Mouse (Mus musculus) neural tube, embryonic 14.5 days (tissue): Measurements from ENCODE around the gene Aars2. TPM values are rescaled to one million over a fixed set of nuclear protein-coding genes. Genes with fewer than 3 reads are reported as not detected.

Experiments
- ATAC-seq: fragments of 200-750 bp; cut with Nextera tagmentation; 2 replicates; pipeline ENCODE4 v1.8.0; 2017; ENCODE audit warnings: low read depth, mild to moderate bottlenecking, moderate TSS enrichment, moderate library complexity
- H3K27ac ChIP-seq: fragments of 300-500 bp; sonication (generic); 2 replicates; pipeline ENCODE4 v1.5.1; 2014; ENCODE audit warnings: low read depth, mild to moderate bottlenecking, control low read depth, low read length, moderate library complexity, mixed read lengths
- H3K27me3 ChIP-seq: fragments of 300-500 bp; sonication (generic); 2 replicates; pipeline ENCODE4 v1.6.1; 2014; ENCODE audit warnings: low read length; ENCODE audit not compliant: control insufficient read depth, insufficient read depth
- H3K36me3 ChIP-seq: fragments of 300-500 bp; sonication (generic); 2 replicates; pipeline ENCODE4 v1.6.1; 2014; ENCODE audit warnings: low read length, mixed read lengths; ENCODE audit not compliant: control insufficient read depth, insufficient read depth
- H3K4me1 ChIP-seq: fragments of 300-500 bp; sonication (generic); 2 replicates; pipeline ENCODE4 v1.6.1; 2014; ENCODE audit warnings: low read length; ENCODE audit not compliant: control insufficient read depth, insufficient read depth
- H3K4me2 ChIP-seq: fragments of 300-500 bp; sonication (generic); 2 replicates; pipeline ENCODE4 v1.6.1; 2014; ENCODE audit warnings: mild to moderate bottlenecking, low read depth, low read length, control low read depth
- H3K4me3 ChIP-seq: fragments of 300-500 bp; sonication (generic); 2 replicates; pipeline ENCODE4 v1.5.1; 2014; ENCODE audit warnings: low read depth, low read length, control low read depth, mixed read lengths
- H3K9ac ChIP-seq: fragments of 300-500 bp; sonication (generic); replicated peaks from 2 replicates; pipeline ENCODE4 v1.6.1; 2014; ENCODE audit warnings: low read depth, mild to moderate bottlenecking, control low read depth, low read length, mixed read lengths
- H3K9me3 ChIP-seq: fragments of 300-500 bp; sonication (generic); 2 replicates; pipeline ENCODE4 v1.6.1; 2016; ENCODE audit warnings: low read length; ENCODE audit not compliant: control insufficient read depth
- WGBS: fragments of 180-500 bp; shearing (Covaris S2); extraction: QIAGEN DNeasy Blood & Tissue Kit; methylation state at CpG from one replicate; pipeline ENCODE4 v1.1.7; 2014; 5-methylcytosine and 5-hydroxymethylcytosine counted together
- polyA plus RNA-seq: library from polyadenylated mRNA; unstranded; fragments of >200 nt; fragmentation: Nextera tagmentation; extraction: Ambion mirVana; gene quantifications from 2 replicates; pipeline ENCODE4 v1.2.1, GENCODE M21; 2014

Aars2 gene
- polyA plus RNA-seq, 1 experiment from 2014 or later, result 14.0 TPM

- H3K9ac ChIP-seq, result 0 out of 2 replicates have a peak overlapping the region, but pooled peaks have one; percentile 60
- no peak overlapping the region for H3K27ac ChIP-seq
- ATAC-seq, result no peak
- H3K9me3 ChIP-seq, result no peaks in the 10 kb centered on the region
- H3K4me1 ChIP-seq, result peaks cover 5% of the 10 kb centered on the region; the same call in 1 of the 2 replicates
- no peaks in the 10 kb centered on the region for H3K36me3 ChIP-seq
- H3K4me2 ChIP-seq, result peak overlapping the region; percentile 98
- no peaks in the 10 kb centered on the region for H3K27me3 ChIP-seq
- H3K4me3 ChIP-seq, result peak overlapping the region; percentile 59
- 65% methylated on average over 3 of the region's 3 CpGs for WGBS
Measured at GRCm38 (mm10) chr17:45556514-45557245, 50.0 kb downstream of the Aars2 start.

- Histone ChIP-seq H3K4me2 (no peak overlapping the region), H3K36me3 (no peaks in the 10 kb centered on the region), H3K9ac (no peak overlapping the region), H3K4me1 (peaks cover 5% of the 10 kb centered on the region; the same call in 1 of the 2 replicates), H3K27me3 (no peaks in the 10 kb centered on the region), H3K27ac (no peak overlapping the region), H3K9me3 (no peaks in the 10 kb centered on the region), H3K4me3 (no peak overlapping the region)
- no peak for ATAC-seq
- 72% methylated on average over 7 of the region's 7 CpGs for WGBS
Measured at GRCm38 (mm10) chr17:45557246-45557824, 50.7 kb downstream of the Aars2 start.

GRCm38 (mm10) chr17:45557998-45558862 lies 51.6 kb downstream of the Aars2 start:
- Histone ChIP-seq H3K27me3 (no peaks in the 10 kb centered on the region), H3K36me3 (no peaks in the 10 kb centered on the region), H3K4me3 (no peak overlapping the region), H3K4me1 (peaks cover 5% of the 10 kb centered on the region; the same call in 1 of the 2 replicates), H3K9me3 (no peaks in the 10 kb centered on the region), H3K4me2 (no peak overlapping the region), H3K9ac (no peak overlapping the region), H3K27ac (no peak overlapping the region)
- ATAC-seq, result no peak
- WGBS, result 77% methylated on average over 16 of the region's 16 CpGs

GRCm38 (mm10) chr17:45559732-45560525 lies 53.3 kb downstream of the Aars2 start:
- H3K36me3 ChIP-seq, result no peaks in the 10 kb centered on the region
- H3K4me3 ChIP-seq, result no peak overlapping the region
- no peaks in the 10 kb centered on the region for H3K27me3 ChIP-seq
- no peak overlapping the region for H3K9ac ChIP-seq
- ATAC-seq, result no peak
- peaks cover 8% of the 10 kb centered on the region for H3K4me1 ChIP-seq
- no peaks in the 10 kb centered on the region for H3K9me3 ChIP-seq
- no peak overlapping the region for H3K27ac ChIP-seq
- 89% methylated on average over 15 of the region's 15 CpGs for WGBS
- no peak overlapping the region for H3K4me2 ChIP-seq

- no peak overlapping the region for H3K4me3 ChIP-seq
- H3K9ac ChIP-seq, result no peak overlapping the region
- no peaks in the 10 kb centered on the region for H3K27me3 ChIP-seq
- no peak for ATAC-seq
- no peak overlapping the region for H3K27ac ChIP-seq
- H3K9me3 ChIP-seq, result no peaks in the 10 kb centered on the region
- peaks cover 22% of the 10 kb centered on the region for H3K36me3 ChIP-seq
- 78% methylated on average over 12 of the region's 12 CpGs for WGBS
- H3K4me1 ChIP-seq, result peaks cover 8% of the 10 kb centered on the region
- no peak overlapping the region for H3K4me2 ChIP-seq
Measured at GRCm38 (mm10) chr17:45563216-45563615, 56.6 kb downstream of the Aars2 start.

- ATAC-seq, result peak; percentile 88
- peak within 1 kb of the TSS; percentile 69 for H3K4me3 ChIP-seq
- peaks cover 28% of the 10 kb centered on the region for H3K36me3 ChIP-seq
- no peaks in the 10 kb centered on the region for H3K27me3 ChIP-seq
- peak within 1 kb of the TSS; percentile 80 for H3K27ac ChIP-seq
- H3K9me3 ChIP-seq, result no peaks in the 10 kb centered on the region
- peak within 1 kb of the TSS; percentile 93 for H3K4me2 ChIP-seq
- under 1% methylated on average over 61 of the region's 61 CpGs for WGBS
- peak within 1 kb of the TSS; percentile 71 for H3K9ac ChIP-seq
- H3K4me1 ChIP-seq, result peaks cover 8% of the 10 kb centered on the region
Measured at GRCm38 (mm10) chr17:45563655-45564530, 57.3 kb downstream of the Aars2 start, which contains the start of gene Slc35b2. Slc35b2 (plus strand) TSS chr17:45563874.

GRCm38 (mm10) chr17:45564531-45565084 lies 58.0 kb downstream of the Aars2 start:
- peak overlapping the region; percentile 93 for H3K4me2 ChIP-seq
- H3K9me3 ChIP-seq, result no peaks in the 10 kb centered on the region
- H3K9ac ChIP-seq, result peak overlapping the region; percentile 71
- peaks cover 35% of the 10 kb centered on the region for H3K36me3 ChIP-seq
- ATAC-seq, result peak; percentile 4; the same call in 1 of the 2 replicates
- H3K4me1 ChIP-seq, result peaks cover 8% of the 10 kb centered on the region
- peak overlapping the region; percentile 69 for H3K4me3 ChIP-seq
- 9% methylated on average over 18 of the region's 18 CpGs for WGBS
- H3K27ac ChIP-seq, result peak overlapping the region; percentile 80
- no peaks in the 10 kb centered on the region for H3K27me3 ChIP-seq
